Mouse (Mus musculus): ENCODE results near the gene Wdr18.

DNA sequence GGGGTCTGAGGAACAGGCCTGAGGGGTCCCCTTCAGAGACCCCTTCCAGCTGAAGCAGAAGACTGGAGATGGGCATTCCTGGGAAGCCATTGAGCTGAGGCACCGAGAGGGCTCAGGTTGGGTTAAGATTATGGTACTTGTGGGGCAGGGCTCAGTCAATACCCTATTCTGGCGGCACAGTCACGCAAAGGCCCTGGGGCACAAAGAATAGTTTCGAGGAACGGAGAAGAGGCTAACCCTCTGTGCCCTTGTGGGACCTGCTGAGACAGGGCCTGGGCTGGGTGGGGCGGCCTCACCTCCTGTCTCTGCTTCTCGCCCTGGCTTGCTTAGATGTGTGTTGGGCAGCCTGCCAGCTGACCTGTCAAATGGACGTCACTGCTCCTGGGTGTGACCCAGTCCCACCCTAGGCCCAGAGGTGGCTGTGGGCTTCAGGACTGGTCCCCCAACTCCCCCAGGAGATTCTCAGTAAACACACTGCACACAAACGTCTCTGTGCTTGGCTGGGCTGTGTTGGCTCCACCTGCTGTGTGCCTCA lies 26.7 kb upstream of the Wdr18 start:
- TF ChIP-seq POLR2A (IDR thresholded peaks at IDR 0.05; ENCODE audit: borderline replicate concordance, low read depth, low read length): no peak
- TF ChIP-seq CTCF (IDR thresholded peaks at IDR 0.05; ENCODE audit: low read depth, low read length): no peak
